Mouse (Mus musculus): Measurements from ENCODE around the gene Syt16. TPM values are rescaled to one million over a fixed set of nuclear protein-coding genes. Genes with fewer than 3 reads are reported as not detected.

Gene Syt16
- total RNA-seq, 2 experiments from 2014 or later: not detected

DNA sequence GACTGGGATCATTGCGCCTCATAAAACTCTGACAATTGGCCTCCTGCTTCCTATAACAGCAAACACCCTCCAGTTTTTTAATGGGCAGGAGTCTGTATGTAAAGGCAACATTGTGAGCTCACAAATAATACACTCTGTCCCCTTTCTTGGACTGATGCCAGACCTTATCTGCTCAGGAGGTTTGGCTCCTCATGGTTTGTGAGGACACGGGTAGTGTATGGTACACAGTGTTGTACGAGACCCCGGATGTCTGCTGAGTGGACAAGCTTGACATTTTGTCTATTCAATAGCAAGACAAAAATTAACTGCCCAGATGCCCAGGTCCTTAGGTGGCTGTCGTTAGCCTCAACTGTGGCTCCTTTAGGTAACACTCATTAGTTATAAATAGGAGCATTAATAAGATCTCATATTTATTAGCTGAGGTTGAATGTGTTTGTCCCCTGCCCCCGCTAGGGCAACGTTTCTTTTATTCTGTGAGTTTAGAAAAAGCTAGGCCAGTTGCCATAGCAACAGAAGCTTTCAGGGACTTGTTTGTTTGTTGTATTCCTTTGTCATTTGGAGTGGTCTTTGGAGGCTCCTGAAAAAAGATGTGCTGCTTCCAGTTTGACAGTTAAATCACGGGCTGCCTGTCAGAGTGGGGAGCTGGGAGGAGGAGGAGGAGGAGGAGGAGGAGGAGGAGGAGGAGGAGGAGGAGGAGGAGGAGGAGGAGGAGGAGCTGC is 101.3 kb downstream of the Syt16 start:
- no peak for ATAC-seq (replicated peaks; ENCODE audit: poor library complexity)

DNA sequence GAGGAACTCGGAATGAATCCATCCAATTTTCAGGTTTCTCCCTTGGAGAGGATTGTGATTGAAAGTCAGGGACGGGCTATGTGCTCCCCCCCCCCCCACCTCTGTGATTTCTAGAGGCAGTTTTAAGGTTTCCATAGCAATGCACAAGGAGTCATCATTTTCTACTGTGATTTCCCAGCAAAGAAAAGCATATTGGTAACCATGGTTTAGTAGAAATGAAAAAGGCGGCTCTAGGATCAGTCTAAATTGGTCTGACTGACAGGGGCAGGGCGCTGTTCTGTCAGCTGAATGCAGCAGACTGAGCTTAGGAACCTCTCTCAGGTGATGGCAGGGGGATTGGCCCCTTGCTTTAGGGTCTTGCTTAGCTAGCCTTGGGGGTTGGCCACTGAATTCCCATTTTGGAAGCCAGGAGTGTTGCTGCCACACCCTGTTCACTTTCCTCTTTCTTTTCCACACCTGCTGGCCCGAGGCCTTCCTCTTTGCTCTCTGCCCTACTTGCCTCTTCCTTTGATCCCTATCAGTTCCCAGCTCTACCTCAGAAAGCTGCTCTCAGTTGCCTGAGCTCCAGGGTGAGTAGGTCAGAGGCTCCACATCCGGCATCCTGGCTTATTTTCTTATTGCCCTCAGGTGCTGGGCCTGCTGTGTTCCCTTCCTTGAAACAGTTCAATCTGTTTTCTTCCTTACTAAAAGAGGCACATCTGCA is 108.5 kb downstream of the Syt16 start:
- no peak for ATAC-seq (replicated peaks; ENCODE audit: poor library complexity)

DNA sequence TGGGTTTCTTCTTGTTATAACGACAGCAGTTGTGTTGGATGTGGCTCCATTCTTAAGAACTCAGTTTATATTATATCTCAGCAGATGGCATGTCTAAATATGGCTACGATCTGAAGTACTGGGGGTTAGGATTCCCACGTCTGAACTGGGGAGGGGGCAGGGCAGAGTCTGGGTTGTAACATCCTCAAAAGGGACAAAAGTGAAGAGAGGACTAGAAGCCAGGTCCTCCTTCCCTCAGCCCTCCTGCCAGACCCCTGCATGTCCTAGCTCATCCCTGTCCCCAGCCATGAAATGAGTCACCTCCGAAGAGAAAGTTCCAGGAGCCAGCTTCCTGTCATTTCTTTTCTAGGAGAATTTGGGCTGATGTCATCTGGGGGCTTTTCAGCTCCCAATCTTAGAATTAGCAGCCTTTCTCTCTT is 111.2 kb downstream of the Syt16 start:
- ATAC-seq (replicated peaks; ENCODE audit: poor library complexity): no peak

DNA sequence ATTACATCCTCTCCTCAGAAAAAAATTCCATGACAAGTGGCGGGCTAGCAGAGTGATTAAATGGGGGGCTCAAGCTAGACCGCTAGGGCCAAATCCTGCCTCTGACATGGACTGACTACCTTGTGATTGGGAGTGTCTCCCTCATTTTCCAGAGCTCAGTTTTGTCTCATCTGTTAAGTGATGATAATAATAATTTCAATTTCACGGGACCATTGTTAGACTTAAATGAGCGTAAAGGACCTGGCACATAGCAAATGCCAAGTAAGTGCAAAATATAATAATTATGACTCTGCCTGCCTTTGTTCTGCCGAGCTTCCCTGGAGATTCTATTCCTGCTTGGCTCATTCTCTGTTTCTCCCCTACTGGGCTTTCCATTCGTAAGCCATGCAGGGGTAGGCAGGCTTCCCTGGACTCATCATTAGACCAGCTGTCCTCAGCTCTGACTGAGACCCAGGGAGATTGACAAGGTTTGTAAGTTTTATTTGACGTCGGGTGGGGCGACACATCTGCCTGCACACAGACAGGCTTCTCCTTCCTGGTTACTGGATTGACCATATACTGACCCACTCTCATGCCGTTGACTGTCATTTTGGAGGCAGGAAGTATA is 112.1 kb downstream of the Syt16 start:
- no peak for ATAC-seq (replicated peaks; ENCODE audit: poor library complexity)

DNA sequence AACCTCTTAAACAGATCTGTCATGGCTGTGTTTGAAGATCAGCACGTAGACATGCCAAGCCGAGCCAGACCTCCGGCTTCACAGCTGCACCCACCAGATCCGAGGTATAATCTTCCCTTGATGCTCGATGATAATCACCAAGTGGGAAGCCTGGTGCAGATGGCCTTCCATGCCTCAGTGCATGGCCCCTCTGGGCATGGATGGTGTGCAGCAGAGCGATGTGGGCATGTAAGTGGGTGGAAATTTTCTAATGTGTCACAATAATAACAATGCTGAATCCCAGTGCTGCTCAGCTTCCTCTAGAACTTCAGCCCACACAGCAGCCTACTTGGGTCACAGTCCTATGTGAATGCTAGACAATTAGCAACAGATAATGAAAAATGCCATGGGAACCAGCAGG is 119.4 kb downstream of the Syt16 start:
- ATAC-seq (replicated peaks; ENCODE audit: poor library complexity): no peak

DNA sequence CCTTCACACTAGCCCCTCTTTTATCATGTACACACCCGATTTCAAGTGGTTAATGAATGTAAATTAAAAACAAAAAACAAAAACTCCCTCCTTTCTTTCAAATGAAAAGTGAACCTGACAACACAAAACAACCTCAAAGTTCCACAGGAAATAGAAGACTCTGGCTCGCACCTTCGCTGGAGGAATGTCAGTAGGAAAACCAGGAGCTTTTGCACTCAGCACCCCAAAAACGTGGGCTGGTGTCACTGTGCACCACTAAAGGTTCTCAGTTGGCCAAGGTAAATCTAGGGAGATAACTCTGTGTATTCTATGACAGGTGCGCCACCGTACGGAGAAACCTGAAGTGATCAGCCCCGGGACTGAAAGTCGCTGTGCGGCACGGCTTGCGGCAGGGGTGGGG is 128.3 kb downstream of the Syt16 start:
- no peak for ATAC-seq (replicated peaks; ENCODE audit: poor library complexity)

DNA sequence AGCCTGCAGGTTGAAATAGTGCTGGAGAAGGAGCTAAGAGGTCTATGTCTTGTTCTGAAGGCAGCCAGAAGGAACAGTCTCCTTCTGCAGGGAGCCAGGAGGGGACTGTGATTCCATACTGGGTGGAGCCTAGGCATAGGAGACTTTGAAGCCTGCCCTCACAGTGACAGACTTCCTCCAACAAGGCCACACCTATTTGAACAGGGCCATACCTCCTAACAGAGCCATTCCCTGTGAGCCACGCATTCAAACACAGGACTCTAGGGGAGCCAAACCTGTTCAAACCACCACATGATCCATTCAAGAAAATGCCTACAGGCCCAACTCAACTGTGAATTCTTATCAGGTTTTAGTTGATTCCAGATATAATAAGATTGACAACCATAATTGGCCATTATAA is 130.8 kb downstream of the Syt16 start:
- no peak for ATAC-seq (replicated peaks; ENCODE audit: poor library complexity)

DNA sequence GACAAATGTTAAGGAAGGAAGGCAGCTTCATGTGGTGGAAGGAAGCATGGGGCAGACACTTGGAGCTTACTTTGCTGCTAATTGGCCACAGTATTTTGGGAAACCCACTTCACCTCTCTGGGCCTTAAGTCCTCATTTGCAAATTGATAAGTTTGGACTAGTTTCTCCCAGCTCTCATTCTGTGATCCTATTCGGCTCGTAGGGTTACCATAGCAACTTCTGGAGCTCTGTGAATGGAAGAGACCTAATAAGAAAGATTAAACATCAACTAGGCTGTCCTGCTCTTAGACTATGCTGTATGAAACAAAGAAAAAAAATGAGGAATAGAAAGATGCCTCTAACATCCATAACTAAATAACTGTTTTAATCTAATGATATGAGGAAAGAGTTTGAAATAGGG is 134.3 kb downstream of the Syt16 start:
- no peak for ATAC-seq (replicated peaks; ENCODE audit: poor library complexity)

DNA sequence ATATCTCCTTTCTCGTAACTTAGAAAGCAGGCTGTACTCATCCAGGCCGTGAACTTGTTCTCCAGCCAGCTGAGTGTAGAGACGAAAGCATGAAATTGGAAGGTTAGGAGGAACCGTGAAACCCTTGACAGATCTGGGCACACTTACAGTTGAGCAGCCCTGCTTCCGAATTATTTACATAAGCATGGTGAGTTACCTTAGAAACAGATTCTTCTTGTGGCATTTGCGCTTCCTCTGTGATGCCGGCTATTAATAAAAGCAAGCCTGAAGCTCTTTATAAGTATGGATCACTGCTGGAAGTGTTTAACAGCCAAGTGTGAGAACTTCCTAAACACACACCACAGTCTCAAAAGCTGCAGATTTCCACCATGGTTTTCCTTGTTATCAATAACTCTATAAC is 144.7 kb downstream of the Syt16 start:
- ATAC-seq (replicated peaks; ENCODE audit: poor library complexity): no peak

DNA sequence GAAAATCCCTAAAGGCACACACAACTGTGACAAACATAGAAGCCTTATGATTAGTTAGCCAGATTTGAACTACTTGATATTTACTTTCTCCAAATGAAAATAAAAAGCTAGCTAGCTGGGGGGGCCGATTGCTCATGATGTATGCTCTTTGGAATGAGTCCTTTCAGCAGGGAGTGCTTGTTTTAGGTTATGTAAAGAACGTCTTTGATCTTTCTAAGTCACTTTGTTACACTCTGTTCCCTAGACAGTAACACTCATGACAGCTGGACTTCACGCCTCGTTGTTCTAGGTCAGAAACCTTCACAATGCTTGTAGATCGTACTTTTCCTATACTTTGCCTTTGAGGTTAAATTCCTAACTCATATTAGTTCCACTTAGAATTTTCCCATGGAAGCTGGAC is 146.9 kb downstream of the Syt16 start:
- no peak for ATAC-seq (replicated peaks; ENCODE audit: poor library complexity)

DNA sequence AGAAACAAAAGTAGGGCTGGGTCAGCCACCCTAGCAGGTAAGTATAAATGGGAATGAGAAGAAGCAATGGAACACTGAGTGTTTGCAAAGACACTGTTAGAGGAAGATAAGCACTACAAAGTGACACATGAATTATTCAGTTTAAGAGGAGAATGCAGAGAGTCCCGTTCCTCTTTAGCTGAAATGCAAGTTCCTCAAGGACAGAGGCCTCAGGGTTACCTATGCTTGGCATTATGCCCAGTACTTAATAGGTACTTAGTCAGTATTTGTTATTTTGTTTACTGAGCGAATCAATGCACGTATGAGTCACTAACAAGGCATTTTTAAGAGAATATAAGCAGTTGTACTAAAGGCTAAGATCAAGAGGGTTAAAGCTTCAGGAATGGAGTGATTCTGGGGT is 163.3 kb downstream of the Syt16 start:
- no peak for ATAC-seq (replicated peaks; ENCODE audit: poor library complexity)

DNA sequence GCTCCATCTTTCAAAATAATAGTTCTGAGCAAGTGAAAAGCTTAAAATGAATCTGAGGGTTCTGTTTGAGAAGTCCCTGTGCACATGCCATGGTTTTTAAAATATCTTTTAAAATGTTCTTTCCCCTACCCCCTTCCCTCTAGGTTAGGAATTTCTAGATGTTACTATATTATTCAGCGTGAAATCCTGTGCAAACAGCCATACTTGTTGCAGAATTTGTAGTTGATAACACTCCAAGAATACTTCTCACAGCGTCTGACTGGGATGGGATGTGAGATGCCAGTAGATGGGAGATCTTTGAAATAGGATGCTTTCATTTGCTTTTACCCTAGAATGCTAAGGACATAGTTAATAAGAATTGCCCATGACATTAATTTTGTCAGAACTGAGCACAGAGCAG is 165.6 kb downstream of the Syt16 start:
- no peak for ATAC-seq (replicated peaks; ENCODE audit: poor library complexity)

DNA sequence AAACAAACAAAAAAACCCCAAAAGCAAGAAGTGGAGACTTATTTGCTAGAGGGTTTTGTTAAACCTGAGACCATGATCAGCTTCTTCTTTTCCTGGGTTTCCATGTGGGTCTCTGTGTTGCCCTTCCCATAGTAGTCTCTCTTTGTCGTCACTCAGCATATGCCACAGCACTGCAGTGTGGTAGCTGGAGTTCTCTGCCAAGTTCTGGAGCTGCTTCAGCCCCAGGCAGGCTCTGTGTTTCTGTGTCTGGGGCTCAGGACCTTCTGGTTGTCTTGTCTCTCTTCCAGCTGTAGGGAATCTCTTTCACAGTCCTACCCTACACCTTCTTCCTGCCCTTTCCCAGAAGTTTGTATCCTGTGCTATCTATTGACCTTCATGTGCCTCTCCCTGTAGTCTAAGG is 173.8 kb downstream of the Syt16 start:
- ATAC-seq (replicated peaks; ENCODE audit: poor library complexity): no peak

DNA sequence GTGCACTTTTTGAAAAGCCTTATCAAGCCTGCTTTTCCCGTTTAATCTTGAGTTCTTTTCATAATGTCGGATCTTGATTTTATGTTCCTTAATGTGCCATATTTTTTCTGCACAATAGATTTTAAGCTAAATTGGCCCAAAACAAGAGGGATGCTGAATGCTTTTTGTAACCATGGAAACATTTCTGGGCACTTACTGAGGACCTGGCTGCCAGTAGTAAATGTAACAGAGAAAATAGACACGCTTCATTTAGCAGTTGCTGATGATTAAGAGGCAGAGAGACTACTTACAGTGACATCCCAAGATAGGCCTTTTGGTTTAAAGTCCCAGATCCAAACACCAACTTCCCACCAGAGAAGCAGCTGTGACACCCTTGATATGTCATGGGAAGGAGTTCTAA is 176.4 kb downstream of the Syt16 start:
- ATAC-seq (replicated peaks; ENCODE audit: poor library complexity): no peak

DNA sequence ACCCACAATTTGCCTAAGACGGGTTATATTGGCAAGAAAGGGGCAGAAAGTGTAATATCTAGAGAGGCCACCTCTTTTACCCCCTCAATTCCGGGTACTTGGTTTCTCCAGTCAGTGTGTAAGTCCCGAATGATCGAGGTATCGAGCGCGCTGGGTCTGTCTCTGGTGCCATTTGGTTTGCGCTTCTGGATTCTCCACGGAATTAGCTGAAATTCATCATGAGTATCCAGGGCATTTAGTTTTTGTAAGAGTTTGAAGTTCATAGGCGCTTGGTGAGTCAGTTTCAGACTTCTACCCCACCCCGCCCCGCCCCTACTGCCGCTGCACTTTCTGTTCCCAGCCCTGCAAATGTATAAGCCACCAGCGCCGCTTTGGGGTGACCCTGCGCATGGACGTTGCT is 187.1 kb downstream of the Syt16 start:
- no peak for ATAC-seq (replicated peaks; ENCODE audit: poor library complexity)

DNA sequence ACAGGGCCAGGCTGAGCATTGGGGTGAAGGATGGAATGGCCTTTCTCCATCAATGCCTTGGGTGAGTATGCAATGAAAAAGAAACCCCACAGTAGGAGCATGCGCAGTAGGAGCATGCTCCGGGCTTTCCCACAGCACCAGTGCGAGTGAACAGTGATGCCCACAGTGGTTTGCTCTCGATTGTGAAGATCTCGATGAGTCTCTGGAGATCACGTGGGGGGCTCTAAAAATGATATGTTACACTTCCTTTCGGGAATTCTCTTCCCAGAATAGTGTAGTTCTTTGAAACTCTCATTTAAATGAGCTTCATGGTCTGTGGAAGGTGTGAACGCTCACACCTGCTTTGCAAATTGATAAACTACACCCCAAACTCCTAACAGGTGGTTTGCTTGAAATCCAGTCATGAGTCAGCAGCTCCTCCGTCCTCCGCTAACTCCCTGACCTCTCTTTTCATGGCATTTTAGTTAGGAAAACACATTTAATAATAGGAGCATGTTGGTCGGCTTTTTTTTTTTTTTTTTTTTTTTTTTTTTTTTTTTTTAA is 190.9 kb downstream of the Syt16 start:
- no peak for ATAC-seq (replicated peaks; ENCODE audit: poor library complexity)

DNA sequence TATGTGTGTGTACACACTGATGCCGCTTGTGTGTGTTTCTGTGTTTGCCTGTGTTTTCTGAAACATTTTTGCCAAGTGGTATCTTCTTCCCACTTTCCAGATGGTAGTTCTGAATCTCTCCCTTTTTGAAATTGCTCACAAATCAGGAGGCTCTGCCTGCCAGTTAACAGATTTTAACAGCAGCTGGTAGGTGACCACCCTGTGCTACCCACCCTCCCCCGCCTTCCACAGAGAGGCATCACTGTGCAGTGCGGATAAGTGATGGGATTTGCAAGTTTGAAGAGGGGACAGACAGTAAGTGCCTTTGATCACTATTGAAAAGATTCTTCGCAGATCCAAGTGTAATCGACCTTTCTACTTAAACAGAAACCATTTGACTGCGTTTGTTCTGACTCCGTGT is 191.4 kb downstream of the Syt16 start:
- ATAC-seq (replicated peaks; ENCODE audit: poor library complexity): no peak

DNA sequence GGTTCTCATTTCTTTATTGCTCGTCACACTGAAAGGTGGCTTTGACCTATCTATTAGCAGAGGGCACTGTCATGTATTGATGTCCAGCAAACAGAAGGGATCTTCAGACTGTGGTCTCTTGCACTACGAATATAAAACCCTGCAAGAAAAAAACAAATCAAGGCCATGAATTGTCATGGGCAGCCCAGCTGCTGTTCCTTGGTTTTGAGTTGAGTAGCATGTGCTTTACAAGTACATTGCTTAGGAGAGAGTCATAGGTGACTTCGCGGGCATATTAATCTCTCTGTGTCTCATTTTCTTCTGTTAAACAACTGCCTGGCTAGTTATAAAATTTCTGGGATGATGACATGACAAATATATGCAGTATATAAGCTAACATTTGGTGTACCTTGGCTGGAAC is 192.4 kb downstream of the Syt16 start:
- no peak for ATAC-seq (replicated peaks; ENCODE audit: poor library complexity)

DNA sequence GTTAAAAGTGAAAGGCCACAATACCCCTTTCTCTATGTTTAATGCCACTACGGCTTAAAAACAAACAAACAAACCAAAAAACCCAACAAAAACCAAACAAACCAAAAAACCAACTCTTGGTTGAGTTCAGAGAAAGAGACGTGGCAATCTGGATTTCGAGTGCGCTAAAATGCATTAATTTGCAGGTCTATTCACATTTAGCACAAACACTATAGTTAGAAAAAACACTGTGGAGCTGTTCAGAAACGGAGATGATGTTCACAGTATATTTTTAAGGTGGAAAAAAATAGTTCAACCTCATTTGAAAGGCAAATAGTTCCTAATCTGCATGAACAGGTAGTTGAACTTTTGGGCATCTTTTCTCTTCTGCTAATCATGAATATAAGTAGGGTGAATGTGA is 192.8 kb downstream of the Syt16 start:
- ATAC-seq (replicated peaks; ENCODE audit: poor library complexity): no peak

DNA sequence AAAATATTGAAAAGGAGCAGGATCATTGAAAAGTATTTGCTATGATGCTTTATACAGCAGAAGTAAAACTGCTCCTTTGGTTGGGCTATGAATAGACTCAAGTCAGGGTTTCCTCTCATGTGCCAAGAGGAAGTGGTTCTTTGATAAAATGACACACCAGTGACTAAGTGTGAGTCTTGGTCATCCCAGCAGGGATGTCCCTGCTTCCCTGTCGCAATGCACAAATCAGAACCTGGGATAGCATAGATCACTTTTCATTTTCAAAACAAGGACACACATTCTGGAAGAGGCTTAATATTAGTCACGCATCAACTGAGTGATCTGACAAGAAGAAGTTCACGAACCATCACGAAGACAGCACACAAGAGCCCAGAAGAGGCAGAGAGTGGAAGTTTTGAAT is 195.1 kb downstream of the Syt16 start:
- peak; percentile 76 for ATAC-seq (replicated peaks; ENCODE audit: poor library complexity)

DNA sequence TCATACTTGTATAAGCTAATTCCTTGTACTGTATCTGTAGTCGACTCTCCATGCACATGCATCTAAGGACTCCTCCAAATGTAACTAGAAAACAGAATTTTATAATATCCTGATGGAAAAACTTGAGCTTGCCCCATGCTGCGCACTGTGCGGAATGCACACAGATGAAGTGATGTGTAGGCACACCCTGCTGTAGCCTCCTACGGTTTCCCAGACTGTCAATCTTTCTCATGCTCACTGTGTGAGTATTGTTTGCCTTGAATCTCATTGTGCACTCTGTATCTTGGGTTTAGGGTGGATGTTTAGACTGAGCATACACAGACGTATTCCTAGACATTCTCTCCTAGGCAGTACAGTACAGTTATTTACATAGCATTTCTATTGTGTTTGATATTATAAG is 203.9 kb downstream of the Syt16 start:
- no peak for ATAC-seq (replicated peaks; ENCODE audit: poor library complexity)

DNA sequence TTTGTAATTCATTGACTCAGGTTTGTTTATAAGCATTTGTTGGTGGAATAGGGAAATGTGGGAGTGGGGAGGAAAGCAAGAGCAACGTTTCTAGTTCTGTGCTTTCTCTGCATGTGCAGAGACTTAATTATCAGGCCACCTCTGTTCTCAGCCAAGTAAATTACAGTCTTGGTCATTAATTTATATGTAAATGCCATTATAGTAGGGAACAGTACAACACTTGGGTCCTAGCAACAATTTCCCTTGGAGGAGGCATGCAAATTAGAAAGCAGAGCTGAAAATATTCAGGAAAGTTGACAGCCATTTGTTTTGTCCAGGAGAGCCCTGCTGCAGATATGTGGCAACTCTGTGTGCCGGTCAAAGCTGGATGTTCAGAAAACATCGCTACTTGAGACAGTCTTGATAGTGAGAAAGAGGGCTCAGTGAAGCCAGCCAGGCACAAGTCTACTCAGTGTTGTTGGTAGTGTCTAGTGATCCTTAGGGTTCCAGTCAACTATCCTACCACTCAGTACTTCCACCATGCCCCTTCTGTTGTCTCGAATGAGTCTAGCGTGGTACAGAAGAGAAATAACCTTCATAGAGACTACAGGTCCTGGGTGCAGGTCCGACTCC is 205.1 kb downstream of the Syt16 start:
- no peak for ATAC-seq (replicated peaks; ENCODE audit: poor library complexity)

Measured in megakaryocyte progenitor cell, adult 5-6 weeks (primary cell).